Mouse (Mus musculus): Measurements from ENCODE around the gene Peak1. TPM values are rescaled to one million over a fixed set of nuclear protein-coding genes. Genes with fewer than 3 reads are reported as not detected.

Peak1 gene
- polyA plus RNA-seq, 1 experiment from 2014 or later = 2.6 TPM

DNA sequence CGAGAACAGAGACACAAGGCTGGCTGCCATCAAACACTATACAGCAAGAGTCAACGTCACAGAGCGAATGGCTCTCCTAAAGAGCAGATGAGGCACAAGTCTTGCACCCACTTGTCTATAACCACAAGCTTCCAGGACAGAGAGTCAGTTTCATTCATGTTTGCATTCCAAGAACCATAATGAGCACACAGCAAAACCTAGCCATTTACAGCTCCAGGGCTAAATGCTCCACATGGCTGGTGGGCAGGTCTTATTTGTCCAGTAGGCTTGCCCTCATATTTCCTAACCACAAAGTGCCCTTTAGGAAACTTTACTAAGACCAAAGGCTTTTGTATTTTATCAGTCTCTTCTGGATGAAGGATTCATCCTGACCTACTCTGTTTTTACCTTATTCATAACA, 54.6 kb downstream of the Peak1 start:
- Histone ChIP-seq H3K4me2 (ENCODE audit: low read depth, low read length) (no peak overlapping the region), H3K9me3 (ENCODE audit: low read length) (no peaks in the 10 kb centered on the region), H3K4me1 (ENCODE audit: insufficient read depth) (no peaks in the 10 kb centered on the region), H3K36me3 (replicated peaks; ENCODE audit: insufficient read depth, low read length) (no peaks in the 10 kb centered on the region), H3K4me3 (ENCODE audit: low read depth, low read length) (no peak overlapping the region), H3K9ac (replicated peaks) (no peak overlapping the region), H3K27me3 (ENCODE audit: insufficient read depth, low read length) (no peaks in the 10 kb centered on the region), H3K27ac (ENCODE audit: low read depth) (no peak overlapping the region)
- ATAC-seq = no peak
- DNase-seq = no peak
- 89% methylated on average over 3 of the region's 3 CpGs for WGBS (ENCODE audit: insufficient replicate concordance)
- no peak for TF ChIP-seq CTCF (IDR thresholded peaks at IDR 0.05; ENCODE audit: low read depth)
- no peak for TF ChIP-seq EP300 (IDR thresholded peaks at IDR 0.05; ENCODE audit: low read depth)

DNA sequence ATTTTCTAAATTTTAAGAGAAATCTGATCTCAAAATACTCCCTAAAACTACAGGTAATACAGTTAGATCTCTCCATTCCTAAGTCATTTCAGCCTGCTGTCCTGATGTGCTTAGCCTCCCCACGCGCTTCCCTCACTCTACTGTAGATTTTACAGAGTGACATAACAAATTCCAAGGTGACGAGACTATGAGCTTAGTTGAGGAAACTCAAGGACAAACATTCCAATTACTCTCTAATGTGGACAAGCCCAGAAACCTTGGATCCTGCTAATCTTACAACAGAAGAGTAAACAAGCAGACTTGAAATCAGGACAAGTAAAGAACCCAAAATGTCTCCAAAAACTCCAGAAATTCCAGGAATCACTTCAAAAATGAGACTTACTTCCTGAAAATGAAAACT, 58.6 kb downstream of the Peak1 start:
- H3K36me3 ChIP-seq (replicated peaks; ENCODE audit: insufficient read depth, low read length) = no peaks in the 10 kb centered on the region
- no peaks in the 10 kb centered on the region for H3K27me3 ChIP-seq (ENCODE audit: insufficient read depth, low read length)
- H3K4me1 ChIP-seq (ENCODE audit: insufficient read depth) = no peaks in the 10 kb centered on the region
- H3K27ac ChIP-seq (ENCODE audit: low read depth) = no peak overlapping the region
- 76% methylated on average over 3 of the region's 3 CpGs for WGBS (ENCODE audit: insufficient replicate concordance)
- H3K4me3 ChIP-seq (ENCODE audit: low read depth, low read length) = no peak overlapping the region
- TF ChIP-seq EP300 (IDR thresholded peaks at IDR 0.05; ENCODE audit: low read depth) (no peak), CTCF (IDR thresholded peaks at IDR 0.05; ENCODE audit: low read depth) (no peak)
- ATAC-seq (no peak), DNase-seq (no peak)
- H3K4me2 ChIP-seq (ENCODE audit: low read depth, low read length) = no peak overlapping the region
- no peak overlapping the region for H3K9ac ChIP-seq (replicated peaks)
- no peaks in the 10 kb centered on the region for H3K9me3 ChIP-seq (ENCODE audit: low read length)

DNA sequence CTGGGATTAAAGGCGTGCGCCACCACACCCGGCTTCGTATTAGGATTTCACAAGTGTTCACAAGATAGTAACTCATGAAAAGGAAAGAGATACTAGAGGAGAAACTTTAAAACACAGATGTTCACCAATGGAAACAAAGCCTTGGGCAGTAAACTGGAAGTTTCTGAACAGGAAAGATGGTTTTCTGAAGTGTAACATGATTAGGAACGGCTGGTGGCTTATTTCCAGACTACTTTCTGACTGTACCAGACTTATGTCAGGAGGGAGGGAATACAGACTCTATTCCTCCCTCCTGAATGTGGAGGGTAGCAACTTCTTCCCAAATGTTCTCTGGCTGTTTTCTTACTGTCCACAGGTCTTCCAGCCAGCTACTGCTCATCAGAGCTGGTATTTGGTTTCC, 62.7 kb downstream of the Peak1 start:
- H3K4me1 ChIP-seq (ENCODE audit: insufficient read depth) = no peaks in the 10 kb centered on the region
- ATAC-seq (no peak), DNase-seq (no peak)
- no peaks in the 10 kb centered on the region for H3K9me3 ChIP-seq (ENCODE audit: low read length)
- no peaks in the 10 kb centered on the region for H3K27me3 ChIP-seq (ENCODE audit: insufficient read depth, low read length)
- 93% methylated on average over 5 of the region's 5 CpGs for WGBS (ENCODE audit: insufficient replicate concordance)
- no peak overlapping the region for H3K4me2 ChIP-seq (ENCODE audit: low read depth, low read length)
- no peak overlapping the region for H3K4me3 ChIP-seq (ENCODE audit: low read depth, low read length)
- TF ChIP-seq EP300 (IDR thresholded peaks at IDR 0.05; ENCODE audit: low read depth) (no peak), CTCF (IDR thresholded peaks at IDR 0.05; ENCODE audit: low read depth) (no peak)
- no peak overlapping the region for H3K9ac ChIP-seq (replicated peaks)
- no peak overlapping the region for H3K27ac ChIP-seq (ENCODE audit: low read depth)
- no peaks in the 10 kb centered on the region for H3K36me3 ChIP-seq (replicated peaks; ENCODE audit: insufficient read depth, low read length)

DNA sequence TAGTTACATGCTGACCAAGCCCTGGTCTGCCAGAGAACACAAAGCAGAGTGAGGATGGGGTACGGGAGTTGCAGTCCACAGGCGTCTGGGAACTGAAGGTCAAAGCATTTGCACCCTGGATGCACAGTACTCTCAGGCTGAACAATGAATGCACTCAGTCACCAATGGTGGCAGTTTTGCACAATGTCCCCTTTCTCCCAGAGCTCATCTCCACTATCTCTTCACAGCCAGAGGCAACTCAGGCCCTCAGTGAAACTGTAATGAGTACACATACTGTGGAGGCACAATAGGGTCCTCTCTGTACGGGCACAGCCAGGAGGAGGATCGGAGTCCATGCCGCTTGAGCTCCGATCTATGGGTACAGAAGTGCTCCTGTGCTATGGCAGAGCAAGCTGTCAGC, 71.5 kb downstream of the Peak1 start:
- DNase-seq (no peak), ATAC-seq (no peak)
- Histone ChIP-seq H3K27ac (ENCODE audit: low read depth) (no peak overlapping the region), H3K9me3 (ENCODE audit: low read length) (no peaks in the 10 kb centered on the region), H3K27me3 (ENCODE audit: insufficient read depth, low read length) (no peaks in the 10 kb centered on the region), H3K9ac (replicated peaks) (no peak overlapping the region), H3K4me1 (ENCODE audit: insufficient read depth) (no peaks in the 10 kb centered on the region), H3K4me2 (ENCODE audit: low read depth, low read length) (no peak overlapping the region), H3K36me3 (replicated peaks; ENCODE audit: insufficient read depth, low read length) (no peaks in the 10 kb centered on the region), H3K4me3 (ENCODE audit: low read depth, low read length) (no peak overlapping the region)
- WGBS (ENCODE audit: insufficient replicate concordance) = 88% methylated on average over 6 of the region's 6 CpGs
- no peak for TF ChIP-seq EP300 (IDR thresholded peaks at IDR 0.05; ENCODE audit: low read depth)
- no peak for TF ChIP-seq CTCF (IDR thresholded peaks at IDR 0.05; ENCODE audit: low read depth)

DNA sequence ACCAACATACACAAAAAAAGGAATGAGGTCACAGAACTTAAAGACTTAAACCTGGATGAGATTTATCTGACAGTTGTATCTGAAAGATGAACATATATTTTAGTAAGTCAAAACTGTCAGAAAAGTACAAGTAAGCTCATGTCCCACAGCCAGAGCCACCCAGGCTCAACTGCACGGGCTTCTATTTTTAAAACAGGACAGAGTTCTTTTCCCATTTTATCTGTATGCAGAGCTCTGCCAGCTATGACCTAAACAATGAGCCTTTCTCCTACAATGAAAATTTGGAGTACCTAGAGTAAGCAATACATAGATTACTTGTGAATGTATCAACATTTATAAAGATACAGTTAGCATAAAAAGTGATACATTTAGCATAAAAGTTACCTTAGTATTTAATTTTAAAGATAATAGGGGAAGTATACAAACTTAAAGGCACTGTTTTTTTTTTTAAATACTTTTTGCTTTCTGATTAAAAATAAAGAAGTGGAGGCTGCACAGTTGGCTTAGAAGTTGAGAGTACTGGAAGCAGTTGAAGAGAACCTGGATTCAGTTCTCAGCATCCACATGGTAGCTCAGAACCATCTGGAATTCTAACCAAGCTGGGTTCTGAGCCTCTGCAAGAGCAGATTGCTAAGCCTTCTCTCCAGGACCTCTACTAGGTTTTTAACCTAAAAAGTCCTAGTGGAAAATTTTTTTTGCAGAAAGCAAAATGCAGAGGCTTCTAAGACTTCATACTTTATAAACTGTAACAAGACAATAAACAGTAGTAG, 78.3 kb downstream of the Peak1 start:
- no peaks in the 10 kb centered on the region for H3K4me1 ChIP-seq (ENCODE audit: insufficient read depth)
- H3K9me3 ChIP-seq (ENCODE audit: low read length) = no peaks in the 10 kb centered on the region
- DNase-seq (no peak), ATAC-seq (no peak)
- H3K4me2 ChIP-seq (ENCODE audit: low read depth, low read length) = no peak overlapping the region
- H3K4me3 ChIP-seq (ENCODE audit: low read depth, low read length) = no peak overlapping the region
- H3K9ac ChIP-seq (replicated peaks) = no peak overlapping the region
- H3K27ac ChIP-seq (ENCODE audit: low read depth) = no peak overlapping the region
- no peaks in the 10 kb centered on the region for H3K36me3 ChIP-seq (replicated peaks; ENCODE audit: insufficient read depth, low read length)
- WGBS (ENCODE audit: insufficient replicate concordance) = 47% methylated on average over 1 of the region's 1 CpGs
- no peaks in the 10 kb centered on the region for H3K27me3 ChIP-seq (ENCODE audit: insufficient read depth, low read length)
- TF ChIP-seq EP300 (IDR thresholded peaks at IDR 0.05; ENCODE audit: low read depth) = no peak
- TF ChIP-seq CTCF (IDR thresholded peaks at IDR 0.05; ENCODE audit: low read depth) = no peak

DNA sequence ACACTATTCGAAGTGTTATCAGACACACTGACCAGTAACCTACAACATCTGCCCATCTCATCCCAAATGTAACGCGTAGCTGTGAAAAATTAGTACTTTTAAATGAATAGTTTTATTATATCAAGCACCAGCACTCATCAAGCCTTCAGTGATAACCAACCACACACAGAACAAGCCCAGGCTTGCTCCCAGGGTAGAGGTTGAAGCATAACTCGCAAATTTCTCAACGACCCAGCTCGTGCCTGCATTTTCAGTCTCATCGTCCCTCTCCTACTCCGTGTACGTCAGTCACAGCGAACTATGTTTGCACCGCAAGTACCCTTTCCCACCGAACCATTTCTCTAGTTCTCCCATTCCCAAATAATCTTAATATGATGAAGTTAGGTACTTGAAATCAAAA, 83.5 kb downstream of the Peak1 start:
- no peak for ATAC-seq
- H3K36me3 ChIP-seq (replicated peaks; ENCODE audit: insufficient read depth, low read length) = no peaks in the 10 kb centered on the region
- WGBS (ENCODE audit: insufficient replicate concordance) = 81% methylated on average over 12 of the region's 12 CpGs
- no peak overlapping the region for H3K4me3 ChIP-seq (ENCODE audit: low read depth, low read length)
- TF ChIP-seq EP300 (IDR thresholded peaks at IDR 0.05; ENCODE audit: low read depth) = no peak
- TF ChIP-seq CTCF (IDR thresholded peaks at IDR 0.05; ENCODE audit: low read depth) = no peak
- no peak overlapping the region for H3K9ac ChIP-seq (replicated peaks)
- no peaks in the 10 kb centered on the region for H3K27me3 ChIP-seq (ENCODE audit: insufficient read depth, low read length)
- no peak overlapping the region for H3K4me2 ChIP-seq (ENCODE audit: low read depth, low read length)
- H3K4me1 ChIP-seq (ENCODE audit: insufficient read depth) = peaks cover 3% of the 10 kb centered on the region
- H3K27ac ChIP-seq (ENCODE audit: low read depth) = no peak overlapping the region
- H3K9me3 ChIP-seq (ENCODE audit: low read length) = no peaks in the 10 kb centered on the region
- no peak for DNase-seq

All from liver, postnatal 0 days (tissue).